Mouse (Mus musculus) MEL (cell line): ENCODE data around the gene Gstt2.

ENCODE experiments used
- E2F4 ChIP-seq: IDR thresholded peaks from 2 replicates; pipeline ENCODE4 v1.6.1; 2011; ENCODE audit warnings: low read depth, low read length, improper control_type of control experiment, borderline replicate concordance
- EP300 ChIP-seq, 2 experiments: IDR thresholded peaks; 2 replicates each; pipeline ENCODE4 v1.6.1; 2011; ENCODE audit warnings: improper control_type of control experiment in 2 of 2, low read length in 2 of 2, low read depth in 1 of 2, mild to moderate bottlenecking in 1 of 2
- POLR2A ChIP-seq, 2 experiments: IDR thresholded peaks; 2 replicates each; pipeline ENCODE4 v1.6.1; 2011 to 2012; ENCODE audit warnings: low read length in 2 of 2, mild to moderate bottlenecking in 2 of 2, control low read depth in 1 of 2, improper control_type of control experiment in 1 of 2, low read depth in 1 of 2, moderate library complexity in 1 of 2; ENCODE audit not compliant: control insufficient read depth in 1 of 2, insufficient read depth in 1 of 2, poor library complexity in 1 of 2
- POLR2AphosphoS2 ChIP-seq: IDR thresholded peaks from 2 replicates; pipeline ENCODE4 v1.6.1; 2011; ENCODE audit warnings: low read length, improper control_type of control experiment
- SMC3 ChIP-seq: IDR thresholded peaks from 2 replicates; pipeline ENCODE4 v1.6.1; 2011; ENCODE audit warnings: low read depth, low read length, improper control_type of control experiment
- USF1 ChIP-seq: IDR thresholded peaks from 2 replicates; pipeline ENCODE4 v1.6.1; 2014; ENCODE audit warnings: low read depth, mild to moderate bottlenecking, inconsistent platforms, low read length, improper control_type of control experiment, moderate library complexity

GRCm38 (mm10) chr10:75834250-75834649 is 3.0 kb downstream of the Gstt2 start:
- TF ChIP-seq SMC3, result no peak
- no peak for TF ChIP-seq USF1
- no peak for TF ChIP-seq EP300 (IDR thresholded peaks at IDR 0.05; ENCODE audit: low read depth in 1 of 2, low read length in 2 of 2)
- no peak for TF ChIP-seq POLR2A (IDR thresholded peaks at IDR 0.05; ENCODE audit: control insufficient read depth in 1 of 2, insufficient read depth in 1 of 2, low read depth in 1 of 2, low read length in 2 of 2, poor library complexity in 1 of 2)
- TF ChIP-seq POLR2AphosphoS2, result no peak
- no peak for TF ChIP-seq E2F4
